Mouse (Mus musculus) heart, adult 11 months (tissue): Measurements from ENCODE around the gene Rab8b.
A peak's percentile ranks its signal among the peaks of the same experiment; 100 is the strongest.

Source experiments
- DNase-seq: peaks from one replicate; pipeline ENCODE4 v3.0.0; 2022

Gene Rab8b

GRCm38 (mm10) chr9:66919382-66919971 is at the start of gene Rab8b:
Gene Rab8b, minus strand, starts transcription at chr9:66919687.
- peak; percentile 100 for DNase-seq

GRCm38 (mm10) chr9:66967492-66967891 is 48.0 kb upstream of the Rab8b start:
- peak; percentile 23 for DNase-seq

GRCm38 (mm10) chr9:66961478-66961877 is 42.0 kb upstream of the Rab8b start:
- peak; percentile 24 for DNase-seq

- peak; percentile 61 for DNase-seq
Measured at GRCm38 (mm10) chr9:66957451-66957850, 38.0 kb upstream of the Rab8b start.

GRCm38 (mm10) chr9:66952886-66953285 is 33.4 kb upstream of the Rab8b start:
- DNase-seq = no peak

GRCm38 (mm10) chr9:66952321-66952720 is 32.8 kb upstream of the Rab8b start:
- peak; percentile 67 for DNase-seq

- peak; percentile 12 for DNase-seq
Measured at GRCm38 (mm10) chr9:66948536-66948935, 29.0 kb upstream of the Rab8b start.

GRCm38 (mm10) chr9:66945647-66946641 is 26.5 kb upstream of the Rab8b start, which contains the start of gene Rps27l:
Gene Rps27l, plus strand, starts transcription at chr9:66946086.
- peak; percentile 100 for DNase-seq

GRCm38 (mm10) chr9:66945161-66945560 is 25.7 kb upstream of the Rab8b start:
- DNase-seq = peak; percentile 58

GRCm38 (mm10) chr9:66938836-66939235 is 19.3 kb upstream of the Rab8b start:
- peak; percentile 82 for DNase-seq

GRCm38 (mm10) chr9:66937507-66937906 is 18.0 kb upstream of the Rab8b start:
- DNase-seq = peak; percentile 93

GRCm38 (mm10) chr9:66933869-66934808 is 14.7 kb upstream of the Rab8b start:
- peak; percentile 78 for DNase-seq

GRCm38 (mm10) chr9:66930351-66930750 is 10.9 kb upstream of the Rab8b start:
- DNase-seq = peak; percentile 53

GRCm38 (mm10) chr9:66927696-66928402 is 8.4 kb upstream of the Rab8b start:
- peak; percentile 35 for DNase-seq

GRCm38 (mm10) chr9:66925853-66926252 is 6.4 kb upstream of the Rab8b start:
- peak; percentile 27 for DNase-seq

GRCm38 (mm10) chr9:66922076-66922475 is 2.6 kb upstream of the Rab8b start:
- DNase-seq = peak; percentile 88

- no peak for DNase-seq
Measured at GRCm38 (mm10) chr9:66920488-66921279, 1.2 kb upstream of the Rab8b start.

- DNase-seq = peak; percentile 93
Measured at GRCm38 (mm10) chr9:66919981-66920380, 494 bp upstream of the Rab8b start.

GRCm38 (mm10) chr9:66918672-66919330 is 686 bp downstream of the Rab8b start:
- DNase-seq = no peak

GRCm38 (mm10) chr9:66917892-66918255 is 1.6 kb downstream of the Rab8b start:
- peak; percentile 82 for DNase-seq
